Mouse (Mus musculus) adrenal gland, postnatal 10 days (tissue): ENCODE measurements at regions not wholly inside any gene's neighbourhood (a gene's known extent, or its start where the extent isn't known, plus 50 kb on each side); places are given as distances from the start of the nearest gene placed in this dataset.

Source experiments
- DNase-seq: peaks from one replicate; pipeline ENCODE4 v3.0.0; 2021; ENCODE audit warnings: mixed read lengths

- DNase-seq: no peak
These were observed 95.1 kb upstream of the Sesn3 start for GRCm38 (mm10) chr9:14179777-14180176.

GRCm38 (mm10) chr9:14184261-14184660 lies 90.6 kb upstream of the Sesn3 start:
- DNase-seq: no peak

GRCm38 (mm10) chr9:14185681-14186080 lies 89.2 kb upstream of the Sesn3 start:
- no peak for DNase-seq

- DNase-seq: no peak
These were observed 87.1 kb upstream of the Sesn3 start for GRCm38 (mm10) chr9:14187753-14188152.

GRCm38 (mm10) chr9:14188504-14188903 lies 86.4 kb upstream of the Sesn3 start:
- DNase-seq: no peak

- no peak for DNase-seq
These were observed 84.2 kb upstream of the Sesn3 start for GRCm38 (mm10) chr9:14190660-14191059.

- no peak for DNase-seq
These were observed 80.1 kb upstream of the Sesn3 start for GRCm38 (mm10) chr9:14194748-14195147.

- DNase-seq: no peak
These were observed 75.8 kb upstream of the Sesn3 start for GRCm38 (mm10) chr9:14199116-14199515.

- DNase-seq: no peak
These were observed 74.7 kb upstream of the Sesn3 start for GRCm38 (mm10) chr9:14199983-14200700.

GRCm38 (mm10) chr9:14200852-14201251 lies 74.0 kb upstream of the Sesn3 start:
- DNase-seq: no peak

- peak; percentile 32 for DNase-seq
These were observed 72.1 kb upstream of the Sesn3 start for GRCm38 (mm10) chr9:14202551-14203306.

GRCm38 (mm10) chr9:14203307-14203695 lies 71.6 kb upstream of the Sesn3 start:
- no peak for DNase-seq

GRCm38 (mm10) chr9:14203768-14204416 lies 71.0 kb upstream of the Sesn3 start:
- DNase-seq: no peak

GRCm38 (mm10) chr9:14204817-14205216 lies 70.0 kb upstream of the Sesn3 start:
- no peak for DNase-seq

GRCm38 (mm10) chr9:14206838-14207560 lies 67.9 kb upstream of the Sesn3 start:
- DNase-seq: no peak

GRCm38 (mm10) chr9:14207561-14207936 lies 67.3 kb upstream of the Sesn3 start:
- no peak for DNase-seq

- DNase-seq: no peak
These were observed 61.6 kb upstream of the Sesn3 start for GRCm38 (mm10) chr9:14213283-14213682.

- DNase-seq: peak; percentile 57
These were observed 59.6 kb upstream of the Sesn3 start for GRCm38 (mm10) chr9:14215171-14215782.

- DNase-seq: no peak
These were observed 58.9 kb upstream of the Sesn3 start for GRCm38 (mm10) chr9:14215961-14216360.

- no peak for DNase-seq
These were observed 51.9 kb upstream of the Sesn3 start for GRCm38 (mm10) chr9:14222936-14223335.
